Mouse (Mus musculus) skeletal muscle tissue, adult 2 months (tissue): ENCODE results near the gene Qk.

Source experiments
- DNase-seq: peaks from one replicate; pipeline ENCODE4 v3.0.0-alpha.2; 2012; ENCODE audit warnings: low read depth, low spot score

Gene Qk

GRCm38 (mm10) chr17:10327584-10328210 is 8.0 kb upstream of the Qk start:
- peak; percentile 30 for DNase-seq

- peak; percentile 95 for DNase-seq
These were observed 7.0 kb upstream of the Qk start for GRCm38 (mm10) chr17:10326596-10327045.

GRCm38 (mm10) chr17:10325921-10326320 is 6.3 kb upstream of the Qk start:
- DNase-seq, result no peak

DNA sequence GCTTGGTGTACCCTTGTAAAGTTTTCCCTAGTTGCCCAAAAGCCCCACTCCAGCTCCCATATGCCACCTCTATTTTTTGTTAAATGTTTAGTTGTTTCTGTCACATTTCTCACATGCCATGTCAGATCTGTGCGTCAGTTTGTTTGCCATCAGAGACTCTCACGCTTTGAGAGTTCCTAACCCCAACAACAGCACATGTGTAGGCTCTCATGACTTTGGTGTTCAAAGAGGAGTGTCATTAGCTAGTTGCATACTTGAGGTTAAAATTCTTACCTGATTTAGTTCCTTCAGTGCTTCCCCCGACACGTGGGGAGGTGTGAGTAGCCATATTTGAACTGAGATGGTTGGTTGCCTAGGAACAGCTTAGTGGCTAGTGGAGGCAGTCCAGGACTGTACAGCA is 2.1 kb upstream of the Qk start:
- no peak for DNase-seq

GRCm38 (mm10) chr17:10321092-10321491 is 1.4 kb upstream of the Qk start:
- DNase-seq, result no peak

DNA sequence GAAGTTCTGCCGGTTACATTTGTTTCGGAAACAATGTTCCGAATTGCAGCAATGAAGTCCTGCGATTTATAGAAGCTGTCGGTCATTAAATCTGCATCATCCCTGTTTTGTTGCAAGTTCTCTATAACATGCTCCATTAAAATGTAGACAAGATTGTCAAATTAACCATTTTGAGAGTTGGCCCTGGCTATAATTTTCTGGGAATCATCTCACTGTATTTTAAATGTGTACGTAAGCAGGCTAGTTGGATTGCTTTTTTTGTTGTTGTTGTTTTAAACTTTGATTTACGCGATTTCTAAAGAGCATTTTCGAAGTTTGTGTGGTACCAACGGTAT is 769 bp upstream of the Qk start:
- no peak for DNase-seq

DNA sequence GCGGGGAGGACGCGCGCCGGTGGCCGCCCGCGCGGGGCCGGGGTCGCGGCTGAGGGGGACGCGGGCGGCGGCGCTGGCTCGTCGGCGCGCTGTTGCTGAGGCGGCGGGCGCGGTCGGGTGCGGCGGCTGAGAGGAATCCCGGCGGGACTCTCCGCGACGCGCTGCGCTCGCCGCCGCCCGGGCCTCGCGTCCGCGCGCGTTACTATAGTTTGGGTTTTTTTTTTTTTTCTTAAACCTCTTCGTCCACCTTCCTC is 296 bp downstream of the Qk start:
- DNase-seq, result no peak

- peak; percentile 81 for DNase-seq
These were observed 858 bp downstream of the Qk start for GRCm38 (mm10) chr17:10318561-10319430.

DNA sequence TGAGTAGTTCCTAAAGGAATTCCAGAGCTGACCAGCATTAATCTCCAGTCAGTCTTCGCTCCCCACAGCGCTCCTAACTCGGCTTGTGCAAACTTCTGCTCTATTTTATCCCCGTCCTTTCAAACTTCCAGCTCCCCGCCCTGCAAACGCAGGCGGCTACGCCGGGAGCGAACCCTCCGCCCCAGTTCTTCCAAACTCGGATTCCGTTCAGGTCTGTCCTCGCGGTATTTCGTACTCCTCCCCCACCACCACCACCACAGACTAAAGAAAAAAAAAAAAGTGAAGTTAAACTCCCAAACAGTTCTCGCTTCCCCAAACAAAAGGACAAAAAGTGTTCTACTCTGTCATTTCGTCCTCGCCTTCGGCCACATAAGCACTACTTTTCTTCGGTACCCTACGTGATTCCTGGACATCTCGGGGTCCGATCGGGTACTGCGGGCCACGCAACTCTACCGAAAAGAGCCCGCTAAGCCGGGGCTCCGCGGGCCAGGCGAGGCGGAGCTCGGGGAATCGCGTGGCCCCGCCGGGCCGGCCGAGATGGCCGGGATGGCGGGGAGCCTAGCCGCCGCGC is 1.6 kb downstream of the Qk start:
- DNase-seq, result peak; percentile 65

- DNase-seq, result peak; percentile 49
These were observed 2.5 kb downstream of the Qk start for GRCm38 (mm10) chr17:10317186-10317585.

DNA sequence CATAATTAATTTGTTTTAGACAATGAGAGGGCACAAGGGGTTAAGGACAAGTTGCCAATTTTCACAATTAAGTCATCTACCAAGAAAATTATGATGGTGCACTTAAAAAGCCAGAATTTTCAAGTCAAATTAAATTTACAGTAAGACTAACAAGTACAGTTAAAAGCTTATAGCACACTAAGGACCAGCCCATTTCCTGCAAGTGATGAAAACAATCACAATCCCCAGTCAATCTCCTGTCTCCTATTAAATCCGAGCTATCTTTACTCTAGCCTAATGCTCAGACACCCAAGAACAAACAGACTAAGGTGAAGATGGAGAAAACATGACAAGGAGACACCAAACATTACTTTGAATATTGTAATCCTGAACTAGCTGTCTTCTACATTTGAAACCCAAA is 3.2 kb downstream of the Qk start:
- no peak for DNase-seq

- no peak for DNase-seq
These were observed 9.6 kb downstream of the Qk start for GRCm38 (mm10) chr17:10310046-10310445.

DNA sequence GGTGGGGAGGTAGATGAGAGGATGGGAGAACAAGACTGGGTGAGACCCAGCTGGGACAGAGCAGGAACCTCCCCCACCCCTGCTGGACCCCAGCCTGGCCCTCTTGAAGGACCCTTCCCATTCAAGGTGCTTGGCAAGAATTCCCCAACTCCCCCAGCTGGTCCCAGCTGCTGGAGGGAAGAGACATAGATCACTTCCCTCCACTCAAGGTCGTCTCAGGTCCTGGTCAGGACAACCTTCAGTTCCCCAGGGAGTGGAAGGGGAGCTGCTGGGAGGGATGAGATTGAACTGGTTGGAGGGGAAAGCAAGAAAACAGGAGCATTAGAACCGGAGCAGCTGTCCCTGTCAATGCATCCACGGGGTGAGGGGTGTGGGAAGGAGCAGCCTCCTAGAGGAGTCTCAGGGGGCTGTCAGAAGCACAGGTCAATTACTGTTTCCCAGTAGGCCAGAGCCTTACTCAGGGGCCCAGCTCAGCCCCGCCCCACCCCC is 10.5 kb downstream of the Qk start:
- DNase-seq, result peak; percentile 22

DNA sequence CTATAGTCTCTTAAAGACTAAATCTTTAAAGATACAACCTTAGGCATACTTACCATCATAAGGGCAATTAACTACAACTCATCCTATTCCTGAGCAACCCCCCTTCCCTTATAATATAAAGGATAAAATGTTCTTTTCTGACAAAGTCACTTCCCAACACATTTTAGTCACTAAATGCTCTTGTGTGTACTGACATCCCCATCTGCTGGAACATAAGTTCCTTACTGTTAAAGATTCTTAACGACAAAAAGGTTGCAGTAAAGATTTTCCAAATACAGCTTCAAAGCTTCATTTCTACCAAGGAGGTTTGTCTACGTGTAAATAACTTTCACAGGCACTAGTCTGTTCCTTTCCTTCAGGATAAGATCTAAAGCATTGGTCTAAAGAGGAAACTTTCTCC is 13.2 kb downstream of the Qk start:
- no peak for DNase-seq

- no peak for DNase-seq
These were observed 15.7 kb downstream of the Qk start for GRCm38 (mm10) chr17:10304001-10304400.

DNA sequence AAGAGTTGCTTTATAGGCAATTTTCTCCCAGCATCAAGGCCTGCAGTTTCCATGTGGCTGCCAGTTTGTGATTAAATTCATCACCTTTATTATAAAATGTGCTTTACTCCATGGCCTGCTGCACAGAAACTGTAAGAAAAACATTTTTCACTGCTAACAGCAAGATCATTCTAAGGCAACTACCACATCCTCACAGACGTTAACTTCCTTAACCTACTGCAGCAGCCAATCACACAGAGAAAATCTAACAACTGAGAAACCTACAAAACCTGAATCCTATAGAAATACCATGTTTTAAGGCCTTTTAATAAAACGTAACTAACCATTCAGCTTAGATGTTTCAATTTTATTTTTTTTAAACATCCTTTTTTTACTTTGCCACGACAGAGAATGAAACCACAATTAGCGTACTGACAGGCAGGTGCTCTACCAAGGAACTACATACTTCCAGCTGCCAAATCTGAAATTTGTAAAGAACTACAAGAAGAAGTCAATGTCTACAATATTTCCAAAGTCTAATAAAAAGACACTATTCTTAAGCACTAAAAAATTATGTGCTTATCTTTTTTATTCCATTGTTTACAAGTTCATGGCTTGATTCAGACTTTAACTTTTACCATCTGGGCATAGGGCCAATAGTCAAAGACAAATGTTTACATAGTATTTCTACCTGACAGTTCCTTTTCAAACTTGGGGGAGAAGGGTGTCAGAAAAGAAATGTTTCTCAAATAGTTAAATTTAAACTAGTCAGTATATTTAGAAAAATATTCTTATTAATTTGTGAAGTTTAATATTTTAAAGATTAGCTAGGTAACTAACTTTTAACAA is 18.5 kb downstream of the Qk start:
- no peak for DNase-seq

GRCm38 (mm10) chr17:10299396-10299795 is 20.3 kb downstream of the Qk start:
- DNase-seq, result no peak

DNA sequence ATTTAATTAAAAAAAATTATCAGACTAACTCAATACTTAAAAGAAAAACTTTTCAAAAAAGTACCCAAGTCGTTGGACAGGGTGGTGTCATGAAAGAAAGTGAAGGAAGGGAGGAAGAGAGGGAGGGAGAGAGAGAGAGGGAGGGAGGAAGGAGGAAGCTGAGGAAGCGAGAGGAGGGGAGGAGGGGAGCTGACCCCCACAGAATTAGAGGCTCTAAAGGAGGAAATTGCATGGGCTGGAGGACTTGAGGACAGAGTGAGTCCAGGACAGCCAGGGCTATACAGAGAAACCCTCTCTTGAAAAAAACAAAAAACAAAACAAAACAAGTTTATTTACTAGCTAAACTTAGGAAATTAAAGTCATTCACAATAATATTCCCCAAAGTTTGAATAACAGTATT is 27.1 kb downstream of the Qk start:
- no peak for DNase-seq

DNA sequence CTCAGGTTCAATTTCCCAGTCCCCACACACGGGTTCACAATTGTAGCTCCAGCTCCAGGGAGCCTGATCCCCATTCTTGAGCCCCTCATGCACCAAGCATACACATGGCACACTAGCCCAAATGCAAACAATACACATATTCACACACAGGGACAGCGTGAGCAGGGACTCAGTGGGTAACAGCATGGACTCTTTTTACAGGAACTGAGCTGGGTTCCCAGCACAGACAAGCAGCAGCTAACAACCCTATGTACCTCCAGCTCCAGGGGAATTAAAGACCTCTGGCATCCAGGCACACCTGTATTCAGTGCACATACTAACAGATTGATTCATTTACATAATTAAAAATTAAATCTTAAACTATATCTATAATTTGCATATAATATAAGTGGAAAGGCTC is 34.9 kb downstream of the Qk start:
- DNase-seq, result no peak

DNA sequence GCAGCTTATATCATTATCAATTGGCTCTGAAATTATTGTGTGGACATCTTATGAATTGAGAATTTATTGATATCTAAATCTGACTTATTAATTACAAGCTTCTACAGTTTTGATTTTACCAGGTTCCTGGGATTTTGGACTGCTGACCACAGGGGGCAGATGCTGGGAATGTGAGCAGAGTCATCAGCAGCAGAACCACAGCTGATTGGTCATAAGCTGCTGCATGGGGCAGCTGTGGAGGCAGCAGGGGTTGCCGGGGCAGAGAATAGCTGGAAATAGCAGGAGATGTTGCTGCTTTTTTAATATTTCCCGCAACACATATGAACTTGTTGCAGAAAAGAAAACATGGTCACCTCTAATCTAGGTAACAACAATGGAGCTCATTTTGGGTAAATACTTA is 40.1 kb downstream of the Qk start:
- DNase-seq, result no peak

GRCm38 (mm10) chr17:10269518-10269917 is 50.1 kb downstream of the Qk start:
- DNase-seq, result no peak

GRCm38 (mm10) chr17:10268468-10268867 is 51.2 kb downstream of the Qk start:
- DNase-seq, result no peak
